Mouse (Mus musculus) myocyte (in vitro differentiated cells): Measurements from ENCODE around the gene Flad1.

ENCODE experiments used
- E2F4 ChIP-seq: IDR thresholded peaks from one replicate; pipeline ENCODE4 v1.6.1; 2011; ENCODE audit warnings: mild to moderate bottlenecking, control low read depth, moderate library complexity; ENCODE audit not compliant: insufficient read depth
- MAX ChIP-seq: IDR thresholded peaks from one replicate; pipeline ENCODE4 v1.6.1; 2011; ENCODE audit warnings: low read depth, mild to moderate bottlenecking, control low read depth
- POLR2A ChIP-seq: IDR thresholded peaks from one replicate; pipeline ENCODE4 v1.6.1; 2011; ENCODE audit warnings: low read depth, mild to moderate bottlenecking, control low read depth, moderate library complexity; ENCODE audit not compliant: insufficient read length
- POLR2AphosphoS2 ChIP-seq: IDR thresholded peaks from one replicate; pipeline ENCODE4 v1.6.1; 2011; ENCODE audit warnings: low read depth, control low read depth; ENCODE audit not compliant: insufficient read length
- USF1 ChIP-seq: IDR thresholded peaks from one replicate; pipeline ENCODE4 v1.6.1; 2011; ENCODE audit warnings: low read depth, mild to moderate bottlenecking, control low read depth, moderate library complexity

DNA sequence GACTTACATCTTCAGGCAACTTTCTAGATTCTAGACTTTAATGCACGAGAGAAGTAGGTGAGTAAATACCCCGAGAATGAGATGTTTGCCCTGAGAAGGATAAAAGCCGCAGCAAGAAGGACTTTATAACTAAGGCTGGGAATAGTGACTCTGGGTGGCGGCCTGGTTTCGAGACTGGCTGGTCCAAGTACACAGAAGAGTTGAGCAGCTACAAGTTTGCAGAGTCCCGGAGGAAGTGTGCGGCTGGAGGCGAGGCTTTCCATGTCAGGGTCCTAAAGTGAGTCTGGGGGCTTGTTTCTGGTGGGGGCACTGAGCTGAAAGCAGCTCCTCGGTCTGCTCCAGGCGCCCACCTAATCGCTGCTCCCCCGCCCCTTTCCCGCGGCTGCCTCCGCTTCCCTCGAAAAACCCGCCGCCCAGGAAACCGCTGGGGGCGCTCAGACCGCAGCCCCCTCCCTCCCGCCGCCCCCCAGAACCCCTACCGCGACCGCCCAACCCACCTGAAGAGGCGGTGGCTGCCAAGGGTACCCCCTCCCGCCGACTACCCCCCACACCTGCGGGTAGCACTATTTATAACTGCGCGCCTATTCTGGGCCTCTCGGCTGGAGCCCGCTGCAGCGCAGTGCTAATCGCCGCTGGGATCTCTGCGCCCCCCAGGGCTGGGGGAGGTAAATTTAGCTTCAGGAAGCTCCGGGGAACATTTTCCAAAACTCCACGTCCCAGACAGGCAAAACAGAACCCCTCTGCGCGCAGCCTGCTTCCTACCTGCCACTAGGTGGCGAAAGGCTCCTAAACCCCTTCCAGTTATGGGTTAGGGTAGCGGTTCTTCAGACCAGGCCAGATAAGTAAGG lies 15.6 kb downstream of the Flad1 start:
- TF ChIP-seq POLR2A (no peak), MAX (no peak), USF1 (no peak), POLR2AphosphoS2 (peak; percentile 33), E2F4 (no peak)
